Mouse (Mus musculus): Measurements from ENCODE around the gene Arl6ip5. TPM values are rescaled to one million over a fixed set of nuclear protein-coding genes. Genes with fewer than 3 reads are reported as not detected.

The Arl6ip5 gene
- polyA plus RNA-seq, 1 experiment from 2014 or later = 34.6 TPM

DNA sequence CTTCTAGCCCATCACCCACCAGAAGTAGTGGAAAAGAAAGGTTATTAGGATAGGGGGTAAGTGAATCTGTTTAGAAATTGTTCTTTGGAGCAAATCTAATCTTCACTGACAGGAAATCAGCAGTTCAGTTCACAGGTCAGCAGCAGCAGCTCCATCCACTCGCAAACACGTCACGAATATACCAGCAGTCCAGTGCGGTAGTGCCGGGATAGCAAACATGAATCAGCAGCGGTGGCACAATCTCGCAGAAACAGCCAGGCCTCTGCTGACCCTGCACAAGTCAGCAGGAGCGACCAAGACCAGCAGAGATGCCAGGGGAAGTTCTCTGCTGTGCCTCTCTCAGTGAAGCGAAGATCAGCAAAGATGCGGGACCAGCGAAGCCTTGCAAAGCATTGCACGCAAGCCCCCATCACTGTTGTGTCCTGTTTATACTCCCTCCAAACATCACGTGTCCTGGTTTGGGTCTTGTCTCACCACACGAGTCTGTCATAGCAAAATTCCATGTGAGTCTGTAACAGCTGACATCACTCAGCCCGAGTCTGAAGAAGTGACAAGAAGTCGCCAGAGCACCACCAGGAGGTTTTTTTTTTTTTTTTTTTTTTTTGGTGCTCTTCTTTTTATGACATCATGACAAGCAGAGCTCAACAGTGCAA, 62.7 kb downstream of the Arl6ip5 start:
- no peaks in the 10 kb centered on the region for H3K9me3 ChIP-seq (replicated peaks; ENCODE audit: control insufficient read depth, low read length)
- H3K27ac ChIP-seq (ENCODE audit: low read length) = no peak overlapping the region
- no peak overlapping the region for H3K9ac ChIP-seq (ENCODE audit: low read depth, low read length)
- no peaks in the 10 kb centered on the region for H3K36me3 ChIP-seq (ENCODE audit: control insufficient read depth, insufficient read depth)
- ATAC-seq (ENCODE audit: low read depth) = no peak
- no peak overlapping the region for H3K4me3 ChIP-seq (ENCODE audit: low read depth, low read length)
- no peaks in the 10 kb centered on the region; the same call in 1 of the 2 replicates for H3K27me3 ChIP-seq (ENCODE audit: control insufficient read depth, insufficient read depth, low read depth, low read length)
- WGBS (ENCODE audit: insufficient replicate concordance) = 67% methylated on average over 16 of the region's 16 CpGs
- H3K4me2 ChIP-seq (ENCODE audit: low read depth, low read length) = no peak overlapping the region
- H3K4me1 ChIP-seq (ENCODE audit: control insufficient read depth, low read depth, low read length) = no peaks in the 10 kb centered on the region; the same call in 1 of the 2 replicates

DNA sequence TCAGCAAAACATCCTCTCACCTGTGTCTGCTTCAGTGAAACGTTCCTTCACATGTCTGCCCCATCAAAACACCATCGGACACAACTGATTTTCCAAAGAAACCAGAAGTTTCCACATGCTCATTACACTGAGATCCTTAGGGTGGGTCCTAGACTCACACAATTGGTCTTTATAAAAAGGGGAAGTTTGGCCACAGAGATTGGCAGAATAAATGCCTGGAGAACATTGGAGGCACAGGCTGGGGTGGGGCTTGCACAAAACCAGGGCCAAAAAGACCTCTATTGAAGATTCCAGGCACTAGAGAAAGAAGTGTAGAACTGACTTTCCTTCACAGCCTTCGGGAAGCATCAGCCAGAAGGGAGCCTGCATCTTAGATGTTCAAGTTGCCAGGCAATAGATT, 63.3 kb downstream of the Arl6ip5 start:
- no peak for ATAC-seq (ENCODE audit: low read depth)
- H3K4me2 ChIP-seq (ENCODE audit: low read depth, low read length) = no peak overlapping the region

DNA sequence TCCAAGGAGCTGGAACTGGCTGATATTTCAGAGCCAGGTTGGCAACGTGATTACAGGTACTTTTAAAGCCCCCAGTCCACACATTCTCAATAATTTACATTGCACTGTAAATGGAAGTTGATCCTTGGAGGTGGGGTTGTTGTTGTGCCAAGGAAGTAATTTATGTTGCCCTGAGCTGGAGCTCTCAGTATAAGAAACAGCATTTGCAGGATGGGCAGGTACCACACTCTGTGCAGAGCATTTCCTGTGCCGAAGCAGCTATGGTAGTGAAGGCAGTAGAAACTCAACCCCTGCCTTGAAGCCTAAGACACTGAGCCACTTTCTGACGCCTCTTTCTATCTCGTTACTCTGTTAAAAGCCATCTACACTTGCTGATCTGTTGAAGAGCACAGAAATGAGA, 65.3 kb downstream of the Arl6ip5 start:
- Histone ChIP-seq H3K27ac (ENCODE audit: low read length) (no peak overlapping the region), H3K4me3 (ENCODE audit: low read depth, low read length) (no peak overlapping the region), H3K36me3 (ENCODE audit: control insufficient read depth, insufficient read depth) (no peaks in the 10 kb centered on the region), H3K4me1 (ENCODE audit: control insufficient read depth, low read depth, low read length) (no peaks in the 10 kb centered on the region; the same call in 1 of the 2 replicates), H3K27me3 (ENCODE audit: control insufficient read depth, insufficient read depth, low read depth, low read length) (no peaks in the 10 kb centered on the region; the same call in 1 of the 2 replicates), H3K9me3 (replicated peaks; ENCODE audit: control insufficient read depth, low read length) (no peaks in the 10 kb centered on the region), H3K4me2 (ENCODE audit: low read depth, low read length) (no peak overlapping the region), H3K9ac (ENCODE audit: low read depth, low read length) (no peak overlapping the region)
- 54% methylated on average over 4 of the region's 4 CpGs for WGBS (ENCODE audit: insufficient replicate concordance)
- ATAC-seq (ENCODE audit: low read depth) = no peak

More for the DNA sequence above, 63.3 kb downstream of the Arl6ip5 start:
- H3K27me3 ChIP-seq (ENCODE audit: control insufficient read depth, insufficient read depth, low read depth, low read length) = no peaks in the 10 kb centered on the region; the same call in 1 of the 2 replicates
- no peak overlapping the region for H3K27ac ChIP-seq (ENCODE audit: low read length)
- no peaks in the 10 kb centered on the region for H3K9me3 ChIP-seq (replicated peaks; ENCODE audit: control insufficient read depth, low read length)
- H3K4me3 ChIP-seq (ENCODE audit: low read depth, low read length) = no peak overlapping the region
- H3K4me1 ChIP-seq (ENCODE audit: control insufficient read depth, low read depth, low read length) = no peaks in the 10 kb centered on the region; the same call in 1 of the 2 replicates
- H3K9ac ChIP-seq (ENCODE audit: low read depth, low read length) = no peak overlapping the region
- H3K36me3 ChIP-seq (ENCODE audit: control insufficient read depth, insufficient read depth) = no peaks in the 10 kb centered on the region
- 43% methylated on average over 3 of the region's 3 CpGs for WGBS (ENCODE audit: insufficient replicate concordance)

DNA sequence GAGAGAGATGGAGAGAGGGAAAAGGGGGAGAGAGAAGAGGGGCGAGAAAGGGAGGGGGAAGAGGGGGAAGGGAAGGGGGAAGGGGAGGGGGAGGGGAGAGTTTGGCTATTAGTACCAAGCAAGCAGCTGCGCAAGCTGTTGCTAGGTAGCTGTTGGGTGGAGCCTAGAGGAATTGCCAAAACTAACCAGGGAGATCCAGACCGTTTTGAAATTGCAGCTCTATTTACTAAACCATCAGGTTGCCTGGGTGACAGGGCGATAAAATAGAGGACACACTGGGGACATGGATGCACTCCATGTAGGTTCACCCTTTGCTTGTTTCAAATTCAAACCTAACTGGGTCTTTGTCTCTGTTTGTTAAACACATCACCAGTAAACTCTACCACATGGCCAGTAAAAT, 65.9 kb downstream of the Arl6ip5 start:
- no peaks in the 10 kb centered on the region; the same call in 1 of the 2 replicates for H3K27me3 ChIP-seq (ENCODE audit: control insufficient read depth, insufficient read depth, low read depth, low read length)
- no peak overlapping the region for H3K4me2 ChIP-seq (ENCODE audit: low read depth, low read length)
- no peak overlapping the region for H3K9ac ChIP-seq (ENCODE audit: low read depth, low read length)
- H3K4me1 ChIP-seq (ENCODE audit: control insufficient read depth, low read depth, low read length) = no peaks in the 10 kb centered on the region; the same call in 1 of the 2 replicates
- no peaks in the 10 kb centered on the region for H3K9me3 ChIP-seq (replicated peaks; ENCODE audit: control insufficient read depth, low read length)
- no peak overlapping the region for H3K27ac ChIP-seq (ENCODE audit: low read length)
- H3K36me3 ChIP-seq (ENCODE audit: control insufficient read depth, insufficient read depth) = no peaks in the 10 kb centered on the region
- no peak for ATAC-seq (ENCODE audit: low read depth)
- H3K4me3 ChIP-seq (ENCODE audit: low read depth, low read length) = no peak overlapping the region
- WGBS (ENCODE audit: insufficient replicate concordance) = 45% methylated on average over 4 of the region's 4 CpGs

DNA sequence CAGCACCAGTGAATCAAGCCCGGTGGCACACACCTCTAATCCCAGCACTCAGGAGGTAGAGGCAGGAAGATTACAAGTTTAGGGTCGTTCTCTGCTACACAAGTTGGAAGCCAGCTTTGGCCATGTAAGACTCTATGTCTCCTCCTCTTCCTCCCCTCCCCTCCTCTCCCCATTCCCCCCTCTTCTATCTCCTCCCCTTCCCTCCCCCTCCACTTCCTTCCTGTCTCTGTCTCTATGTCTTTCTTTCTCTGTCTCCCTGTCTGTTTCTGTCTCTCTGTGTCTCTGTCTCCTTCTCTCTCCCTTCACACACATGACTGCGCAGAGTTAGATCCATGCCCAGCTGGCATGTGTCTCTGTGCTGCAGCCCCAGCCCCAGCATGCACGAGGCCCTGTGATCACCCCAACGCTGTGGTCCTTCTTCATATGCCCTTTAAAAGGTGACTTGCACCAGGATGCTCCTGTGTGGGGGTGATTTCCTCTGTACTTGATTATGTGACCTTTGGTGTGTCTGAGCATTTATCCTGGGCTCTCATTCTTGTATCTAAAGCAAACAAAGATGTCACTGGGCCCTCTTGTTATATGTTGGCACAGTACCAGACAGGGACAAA, 66.5 kb downstream of the Arl6ip5 start:
- no peak overlapping the region for H3K27ac ChIP-seq (ENCODE audit: low read length)
- no peaks in the 10 kb centered on the region; the same call in 1 of the 2 replicates for H3K4me1 ChIP-seq (ENCODE audit: control insufficient read depth, low read depth, low read length)
- no peak for ATAC-seq (ENCODE audit: low read depth)
- 48% methylated on average over 5 of the region's 5 CpGs for WGBS (ENCODE audit: insufficient replicate concordance)
- no peaks in the 10 kb centered on the region for H3K9me3 ChIP-seq (replicated peaks; ENCODE audit: control insufficient read depth, low read length)
- no peak overlapping the region for H3K4me2 ChIP-seq (ENCODE audit: low read depth, low read length)
- H3K36me3 ChIP-seq (ENCODE audit: control insufficient read depth, insufficient read depth) = no peaks in the 10 kb centered on the region
- no peaks in the 10 kb centered on the region; the same call in 1 of the 2 replicates for H3K27me3 ChIP-seq (ENCODE audit: control insufficient read depth, insufficient read depth, low read depth, low read length)
- H3K9ac ChIP-seq (ENCODE audit: low read depth, low read length) = no peak overlapping the region
- H3K4me3 ChIP-seq (ENCODE audit: low read depth, low read length) = no peak overlapping the region

DNA sequence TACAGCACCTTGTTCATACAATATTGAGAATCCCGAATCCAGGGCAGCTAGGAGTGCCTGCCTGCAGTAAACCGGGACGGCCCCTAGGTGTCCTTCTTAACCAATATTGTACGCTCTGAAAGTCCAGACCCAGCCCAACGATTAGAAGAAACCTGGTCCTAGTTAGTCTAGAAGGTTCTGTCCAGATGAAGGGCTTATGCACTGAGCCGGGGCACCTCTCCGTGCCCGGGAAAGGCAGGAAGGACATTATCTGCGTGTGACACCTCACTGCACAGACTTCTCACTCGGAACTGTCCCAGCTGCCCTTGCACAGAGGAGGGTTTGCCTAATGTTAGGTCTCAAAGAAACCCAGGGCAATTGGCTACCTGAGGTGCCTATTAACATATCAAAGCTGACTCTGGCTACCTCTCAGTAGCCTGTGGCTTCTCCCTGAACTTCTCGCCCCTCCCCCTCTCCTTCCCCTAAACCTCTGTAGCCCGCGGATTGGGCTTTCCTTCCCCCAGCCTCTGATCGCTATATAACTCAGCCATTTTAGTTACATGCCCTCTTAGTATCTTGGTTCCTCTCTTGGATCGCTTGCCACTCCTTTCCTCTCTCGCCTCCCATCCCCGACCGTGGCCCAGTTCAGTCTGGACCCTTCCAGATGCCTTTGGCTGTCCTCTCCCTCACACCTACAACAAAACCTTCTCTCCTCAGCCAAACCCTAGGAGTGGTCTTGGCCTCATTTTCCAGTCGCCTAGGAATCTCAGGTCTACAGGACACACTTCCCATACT, 67.7 kb downstream of the Arl6ip5 start:
- WGBS (ENCODE audit: insufficient replicate concordance) = 3% methylated on average over 19 of the region's 19 CpGs
- Histone ChIP-seq H3K9ac (ENCODE audit: low read depth, low read length) (peak overlapping the region; percentile 45; the same call in 1 of the 2 replicates), H3K27ac (ENCODE audit: low read length) (no peak overlapping the region)

DNA sequence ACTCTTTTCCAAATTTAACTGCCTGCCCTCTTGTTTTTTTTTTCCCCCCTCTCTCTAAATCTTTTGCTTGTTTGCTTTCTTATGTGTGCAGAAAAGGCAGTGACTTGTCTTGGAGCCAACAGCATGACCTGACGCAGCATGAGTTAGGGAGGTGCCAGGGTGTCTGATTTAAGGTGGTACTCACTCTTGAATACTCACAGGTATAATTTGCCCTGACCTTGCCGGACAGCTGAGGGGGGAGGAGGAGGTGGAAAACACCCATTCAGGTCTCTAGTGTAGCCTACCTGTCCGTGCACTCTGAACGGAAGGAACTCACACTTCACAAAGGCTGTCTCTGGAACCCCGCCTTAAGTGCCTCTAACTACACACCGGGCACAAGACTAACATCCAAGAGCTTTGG, 68.4 kb downstream of the Arl6ip5 start:
- H3K4me2 ChIP-seq (ENCODE audit: low read depth, low read length) = no peak overlapping the region
- no peak for ATAC-seq (ENCODE audit: low read depth)
- 55% methylated on average over 6 of the region's 6 CpGs for WGBS (ENCODE audit: insufficient replicate concordance)

More for the DNA sequence above, 67.7 kb downstream of the Arl6ip5 start:
- H3K27me3 ChIP-seq (ENCODE audit: control insufficient read depth, insufficient read depth, low read depth, low read length) = no peaks in the 10 kb centered on the region; the same call in 1 of the 2 replicates
- H3K9me3 ChIP-seq (replicated peaks; ENCODE audit: control insufficient read depth, low read length) = no peaks in the 10 kb centered on the region
- peak overlapping the region; percentile 67 for H3K4me2 ChIP-seq (ENCODE audit: low read depth, low read length)
- no peaks in the 10 kb centered on the region for H3K36me3 ChIP-seq (ENCODE audit: control insufficient read depth, insufficient read depth)
- H3K4me1 ChIP-seq (ENCODE audit: control insufficient read depth, low read depth, low read length) = no peaks in the 10 kb centered on the region; the same call in 1 of the 2 replicates
- peak; percentile 61 for ATAC-seq (ENCODE audit: low read depth)
- peak overlapping the region; percentile 43 for H3K4me3 ChIP-seq (ENCODE audit: low read depth, low read length)

More for the DNA sequence above, 68.4 kb downstream of the Arl6ip5 start:
- H3K4me3 ChIP-seq (ENCODE audit: low read depth, low read length) = no peak overlapping the region
- H3K36me3 ChIP-seq (ENCODE audit: control insufficient read depth, insufficient read depth) = no peaks in the 10 kb centered on the region
- no peaks in the 10 kb centered on the region; the same call in 1 of the 2 replicates for H3K4me1 ChIP-seq (ENCODE audit: control insufficient read depth, low read depth, low read length)
- no peaks in the 10 kb centered on the region for H3K9me3 ChIP-seq (replicated peaks; ENCODE audit: control insufficient read depth, low read length)
- H3K27ac ChIP-seq (ENCODE audit: low read length) = no peak overlapping the region
- H3K9ac ChIP-seq (ENCODE audit: low read depth, low read length) = no peak overlapping the region
- H3K27me3 ChIP-seq (ENCODE audit: control insufficient read depth, insufficient read depth, low read depth, low read length) = no peaks in the 10 kb centered on the region; the same call in 1 of the 2 replicates
